Mouse (Mus musculus) embryonic facial prominence, embryonic 15.5 days (tissue): Measurements from ENCODE around the gene Vcl. TPM values are rescaled to one million over a fixed set of nuclear protein-coding genes. Genes with fewer than 3 reads are reported as not detected.
A peak's percentile ranks its signal among the peaks of the same experiment; 100 is the strongest.

Source experiments
- ATAC-seq: fragments of 200-750 bp; cut with Nextera tagmentation; 2 replicates; pipeline ENCODE4 v1.8.0; 2017; ENCODE audit warnings: low read depth, moderate TSS enrichment; ENCODE audit not compliant: insufficient number of reproducible peaks, low FRiP score, low TSS enrichment
- H3K27ac ChIP-seq: fragments of 300-500 bp; sonication (generic); replicated peaks from 2 replicates; pipeline ENCODE4 v1.5.1; 2015; ENCODE audit warnings: mild to moderate bottlenecking, inconsistent platforms
- H3K27me3 ChIP-seq: fragments of 300-500 bp; sonication (generic); 2 replicates; pipeline ENCODE4 v1.6.1; 2015; ENCODE audit warnings: inconsistent platforms
- H3K36me3 ChIP-seq: fragments of 300-500 bp; sonication (generic); 2 replicates; pipeline ENCODE4 v1.6.1; 2015; ENCODE audit warnings: mild to moderate bottlenecking, inconsistent platforms
- H3K4me1 ChIP-seq: fragments of 300-500 bp; sonication (generic); 2 replicates; pipeline ENCODE4 v1.6.1; 2015; ENCODE audit warnings: inconsistent platforms
- H3K4me2 ChIP-seq: fragments of 300-500 bp; sonication (generic); replicated peaks from 2 replicates; pipeline ENCODE4 v1.6.1; 2015; ENCODE audit warnings: mild to moderate bottlenecking, inconsistent platforms
- H3K4me3 ChIP-seq: fragments of 300-500 bp; sonication (generic); replicated peaks from 2 replicates; pipeline ENCODE4 v1.5.1; 2015; ENCODE audit warnings: mild to moderate bottlenecking, inconsistent platforms
- H3K9ac ChIP-seq: fragments of 300-500 bp; sonication (generic); 2 replicates; pipeline ENCODE4 v1.6.1; 2015; ENCODE audit warnings: inconsistent platforms
- H3K9me3 ChIP-seq: fragments of 300-500 bp; sonication (generic); replicated peaks from 2 replicates; pipeline ENCODE4 v1.6.1; 2016; ENCODE audit warnings: inconsistent platforms
- WGBS: fragments of 180-500 bp; shearing (Covaris S2); methylation state at CpG from one replicate; pipeline ENCODE4 v1.1.7; 2015; 5-methylcytosine and 5-hydroxymethylcytosine counted together
- polyA plus RNA-seq: library from polyadenylated mRNA; unstranded; fragments of >200 nt; fragmentation: Nextera tagmentation; extraction: Ambion mirVana; gene quantifications from 2 replicates; pipeline ENCODE4 v1.2.1, GENCODE M21; 2015

The Vcl gene
- polyA plus RNA-seq, 1 experiment from 2014 or later = 49.6 TPM

GRCm38 (mm10) chr14:21020435-21020834 is 91.2 kb downstream of the Vcl start:
- H3K4me2 ChIP-seq = no peak overlapping the region
- H3K9me3 ChIP-seq = no peaks in the 10 kb centered on the region
- peaks cover 64% of the 10 kb centered on the region for H3K36me3 ChIP-seq

GRCm38 (mm10) chr14:21027542-21027941 is 98.3 kb downstream of the Vcl start:
- ATAC-seq = no peak
- Histone ChIP-seq H3K4me2 (no peak overlapping the region), H3K27ac (no peak overlapping the region), H3K4me1 (peaks cover 10% of the 10 kb centered on the region), H3K27me3 (no peaks in the 10 kb centered on the region), H3K4me3 (no peak overlapping the region), H3K9ac (no peak overlapping the region), H3K36me3 (peaks cover 56% of the 10 kb centered on the region), H3K9me3 (no peaks in the 10 kb centered on the region)

More at GRCm38 (mm10) chr14:21020435-21020834, 91.2 kb downstream of the Vcl start:
- Histone ChIP-seq H3K4me3 (no peak overlapping the region), H3K9ac (no peak overlapping the region), H3K4me1 (no peaks in the 10 kb centered on the region), H3K27me3 (no peaks in the 10 kb centered on the region), H3K27ac (no peak overlapping the region)
- ATAC-seq = no peak
- 92% methylated on average over 8 of the region's 8 CpGs for WGBS

DNA sequence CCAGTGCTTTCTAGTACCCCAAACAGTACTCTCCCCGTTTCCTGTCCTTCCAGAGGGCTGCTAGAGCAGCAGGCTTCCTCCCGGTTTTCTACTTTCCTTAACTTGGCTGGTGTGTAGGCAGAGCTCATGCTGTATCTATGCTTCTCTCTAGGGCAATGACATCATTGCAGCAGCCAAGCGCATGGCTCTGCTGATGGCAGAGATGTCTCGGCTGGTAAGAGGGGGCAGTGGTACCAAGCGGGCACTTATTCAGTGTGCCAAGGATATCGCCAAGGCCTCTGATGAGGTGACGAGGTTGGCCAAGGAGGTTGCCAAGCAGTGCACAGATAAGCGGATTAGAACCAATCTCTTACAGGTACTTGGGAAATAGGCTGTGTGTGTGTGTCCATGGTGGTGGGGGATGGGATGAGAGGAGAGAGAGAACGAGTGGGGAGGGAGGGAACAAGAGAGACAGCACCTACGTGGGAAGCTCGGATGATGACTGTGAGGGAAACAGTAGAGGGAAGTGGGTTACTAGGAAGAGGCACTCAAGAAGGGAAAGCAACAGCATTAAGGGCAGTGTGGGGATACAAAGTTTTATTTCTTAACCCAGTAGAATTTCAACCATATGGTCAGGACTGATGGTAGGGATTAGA is 99.9 kb downstream of the Vcl start:
- Histone ChIP-seq H3K4me3 (no peak overlapping the region), H3K4me2 (no peak overlapping the region), H3K9me3 (no peaks in the 10 kb centered on the region), H3K36me3 (peaks cover 56% of the 10 kb centered on the region), H3K9ac (no peak overlapping the region), H3K4me1 (peaks cover 10% of the 10 kb centered on the region), H3K27ac (no peak overlapping the region), H3K27me3 (no peaks in the 10 kb centered on the region)
- WGBS = 87% methylated on average over 11 of the region's 11 CpGs
- no peak for ATAC-seq

GRCm38 (mm10) chr14:21031783-21032511 is 102.7 kb downstream of the Vcl start:
- H3K27me3 ChIP-seq = no peaks in the 10 kb centered on the region
- ATAC-seq = peak; percentile 65; the same call in 1 of the 2 replicates
- H3K36me3 ChIP-seq = peaks cover 52% of the 10 kb centered on the region
- no peak overlapping the region for H3K4me3 ChIP-seq
- no peak overlapping the region for H3K4me2 ChIP-seq
- H3K27ac ChIP-seq = peak overlapping the region; percentile 63
- 48% methylated on average over 6 of the region's 6 CpGs for WGBS
- H3K4me1 ChIP-seq = peaks cover 10% of the 10 kb centered on the region
- H3K9ac ChIP-seq = no peak overlapping the region
- H3K9me3 ChIP-seq = no peaks in the 10 kb centered on the region

DNA sequence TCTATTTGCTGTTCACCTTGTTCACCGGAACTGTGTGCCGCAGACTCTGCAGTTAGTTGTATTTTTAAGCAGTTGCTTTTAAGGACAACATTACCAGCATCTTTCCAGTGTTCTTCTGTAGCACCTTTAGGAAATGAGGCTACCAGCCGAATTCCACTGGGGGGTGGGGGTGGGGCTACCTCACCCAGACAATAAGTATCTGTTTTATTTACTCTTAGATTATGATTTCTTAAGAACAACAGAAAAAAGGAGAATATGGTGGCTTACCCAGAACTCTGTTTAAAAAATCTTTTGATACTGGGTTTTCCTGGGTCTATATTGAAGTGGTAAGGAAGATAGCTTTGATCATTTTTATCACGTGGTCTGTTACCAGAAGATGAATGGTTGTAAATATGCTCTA is 105.1 kb downstream of the Vcl start:
- H3K36me3 ChIP-seq = peaks cover 52% of the 10 kb centered on the region
- 87% methylated on average over 4 of the region's 4 CpGs for WGBS
- H3K4me1 ChIP-seq = peaks cover 10% of the 10 kb centered on the region

GRCm38 (mm10) chr14:21034791-21035190 is 105.6 kb downstream of the Vcl start:
- Histone ChIP-seq H3K9ac (no peak overlapping the region), H3K9me3 (no peaks in the 10 kb centered on the region), H3K4me1 (peaks cover 10% of the 10 kb centered on the region), H3K27ac (no peak overlapping the region), H3K4me3 (no peak overlapping the region), H3K4me2 (no peak overlapping the region), H3K36me3 (peaks cover 52% of the 10 kb centered on the region), H3K27me3 (no peaks in the 10 kb centered on the region)
- no peak for ATAC-seq
- 87% methylated on average over 3 of the region's 3 CpGs for WGBS

More for the DNA sequence above, 105.1 kb downstream of the Vcl start:
- H3K4me3 ChIP-seq = no peak overlapping the region
- peak overlapping the region; percentile 78 for H3K27ac ChIP-seq
- ATAC-seq = no peak
- H3K9me3 ChIP-seq = no peaks in the 10 kb centered on the region
- H3K4me2 ChIP-seq = no peak overlapping the region
- no peaks in the 10 kb centered on the region for H3K27me3 ChIP-seq
- no peak overlapping the region for H3K9ac ChIP-seq

- Histone ChIP-seq H3K4me3 (no peak overlapping the region), H3K27ac (no peak overlapping the region), H3K4me2 (no peak overlapping the region), H3K9me3 (no peaks in the 10 kb centered on the region), H3K36me3 (peaks cover 39% of the 10 kb centered on the region), H3K4me1 (no peaks in the 10 kb centered on the region), H3K9ac (no peak overlapping the region), H3K27me3 (no peaks in the 10 kb centered on the region)
- ATAC-seq = no peak
- WGBS = 88% methylated on average over 12 of the region's 12 CpGs
These were observed 109.9 kb downstream of the Vcl start for GRCm38 (mm10) chr14:21039077-21039476.

DNA sequence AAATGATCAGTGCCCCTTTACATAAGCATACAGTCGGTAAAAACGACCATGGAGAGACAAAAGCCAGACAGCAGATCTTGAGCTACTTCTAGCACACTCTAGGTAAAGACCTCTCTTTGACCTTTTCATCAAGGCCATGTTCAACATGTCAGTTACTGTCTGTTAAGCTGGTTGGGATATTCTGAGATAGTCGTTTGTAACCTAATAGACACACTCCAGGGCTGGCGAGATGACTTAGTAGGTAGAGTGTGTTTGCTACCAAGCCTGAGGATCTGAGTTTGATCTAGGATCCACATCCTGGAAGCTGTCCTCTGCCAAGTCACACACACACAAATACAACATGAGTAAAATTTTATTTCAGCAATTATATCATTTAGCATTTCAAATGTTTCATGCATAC is 110.4 kb downstream of the Vcl start:
- no peaks in the 10 kb centered on the region for H3K4me1 ChIP-seq
- H3K9ac ChIP-seq = no peak overlapping the region
- WGBS = 82% methylated on average over 4 of the region's 4 CpGs
- H3K27me3 ChIP-seq = no peaks in the 10 kb centered on the region
- H3K4me3 ChIP-seq = no peak overlapping the region
- H3K36me3 ChIP-seq = peaks cover 37% of the 10 kb centered on the region
- ATAC-seq = no peak
- H3K4me2 ChIP-seq = no peak overlapping the region
- no peaks in the 10 kb centered on the region for H3K9me3 ChIP-seq
- no peak overlapping the region for H3K27ac ChIP-seq

DNA sequence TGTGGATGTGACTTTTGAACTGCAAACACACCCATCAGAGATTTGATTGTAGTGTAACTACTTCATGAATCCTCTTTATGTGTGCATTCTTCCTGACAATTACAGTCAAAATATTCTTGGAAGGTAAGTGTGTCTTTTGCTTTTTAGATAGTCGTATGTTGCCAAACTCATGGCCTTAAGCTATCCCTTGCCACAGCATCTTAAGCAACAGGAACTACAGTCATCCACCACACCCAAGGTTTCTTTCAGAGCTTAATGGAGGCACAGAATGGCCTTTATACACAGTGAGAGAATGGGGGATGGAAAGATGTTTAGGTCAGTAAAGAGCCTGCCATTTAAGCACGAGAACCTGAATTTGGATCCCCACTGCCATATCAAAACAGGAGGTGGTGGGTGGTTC is 118.6 kb downstream of the Vcl start:
- Histone ChIP-seq H3K4me2 (no peak overlapping the region), H3K27me3 (no peaks in the 10 kb centered on the region), H3K27ac (no peak overlapping the region), H3K4me3 (no peak overlapping the region), H3K36me3 (peaks cover 4% of the 10 kb centered on the region; the same call in 1 of the 2 replicates), H3K9ac (no peak overlapping the region), H3K9me3 (no peaks in the 10 kb centered on the region), H3K4me1 (peaks cover 4% of the 10 kb centered on the region; the same call in 1 of the 2 replicates)
- no peak for ATAC-seq
- WGBS = 69% methylated on average over 2 of the region's 2 CpGs

GRCm38 (mm10) chr14:21048879-21049278 is 119.7 kb downstream of the Vcl start:
- no peak for ATAC-seq
- H3K4me3 ChIP-seq = no peak overlapping the region
- H3K4me2 ChIP-seq = no peak overlapping the region
- H3K27ac ChIP-seq = no peak overlapping the region
- H3K9me3 ChIP-seq = no peaks in the 10 kb centered on the region
- H3K4me1 ChIP-seq = peaks cover 4% of the 10 kb centered on the region; the same call in 1 of the 2 replicates
- peaks cover 4% of the 10 kb centered on the region; the same call in 1 of the 2 replicates for H3K36me3 ChIP-seq
- H3K9ac ChIP-seq = no peak overlapping the region
- no peaks in the 10 kb centered on the region for H3K27me3 ChIP-seq

GRCm38 (mm10) chr14:21050734-21051133 is 121.5 kb downstream of the Vcl start:
- no peaks in the 10 kb centered on the region for H3K9me3 ChIP-seq
- H3K27ac ChIP-seq = no peak overlapping the region
- WGBS = 76% methylated on average over 3 of the region's 3 CpGs
- H3K4me3 ChIP-seq = no peak overlapping the region
- no peak overlapping the region for H3K4me2 ChIP-seq
- H3K36me3 ChIP-seq = 0 out of 2 replicates have a peak, but pooled peaks cover 3% of the 10 kb centered on the region
- no peak for ATAC-seq
- peaks cover 4% of the 10 kb centered on the region; the same call in 1 of the 2 replicates for H3K4me1 ChIP-seq
- H3K9ac ChIP-seq = no peak overlapping the region
- no peaks in the 10 kb centered on the region for H3K27me3 ChIP-seq
